Mouse (Mus musculus): ENCODE data around the gene Ece2.

- TF ChIP-seq CTCF (IDR thresholded peaks at IDR 0.05; ENCODE audit: low read depth): no peak
- TF ChIP-seq EP300 (IDR thresholded peaks at IDR 0.05; ENCODE audit: low read depth): no peak
Measured at GRCm38 (mm10) chr16:20604705-20605104, 24.9 kb upstream of the Ece2 start.

All from liver, postnatal 0 days (tissue).